Mouse (Mus musculus) kidney, postnatal 36 days (tissue): ENCODE results near the gene Ceacam3.
"Not testable (repeated sequence)": the region's sequence is repeated elsewhere in the genome, so short reads cannot be mapped to it uniquely, and the experiment has no call there.

Experiments used
- DNase-seq, 2 experiments: peaks; one replicate each; pipeline ENCODE4 v3.0.0; 2021 to 2022; ENCODE audit warnings: mixed read lengths in 2 of 2

Ceacam3 gene

GRCm38 (mm10) chr7:17149931-17150330, at the start of gene Ceacam3:
Gene Ceacam3 (plus strand): TSS chr7:17150282.
- DNase-seq, result no peak

- DNase-seq, result not testable (repeated sequence)
Observed at GRCm38 (mm10) chr7:17101631-17102030, 48.5 kb upstream of the Ceacam3 start.

GRCm38 (mm10) chr7:17135307-17135706, 14.8 kb upstream of the Ceacam3 start:
- no peak for DNase-seq

- DNase-seq, result peak; percentile 79 to 86
Observed at GRCm38 (mm10) chr7:17155634-17156033, 5.6 kb downstream of the Ceacam3 start.

- peak; percentile 15 to 76 for DNase-seq
Observed at GRCm38 (mm10) chr7:17156885-17157677, 7.0 kb downstream of the Ceacam3 start.

GRCm38 (mm10) chr7:17159011-17159410, 8.9 kb downstream of the Ceacam3 start:
- DNase-seq, result peak; percentile 46 to 55

GRCm38 (mm10) chr7:17171827-17172226, 21.7 kb downstream of the Ceacam3 start:
- DNase-seq, result no peak

GRCm38 (mm10) chr7:17203177-17203576, 53.1 kb downstream of the Ceacam3 start, which contains the start of gene Psg29:
Gene Psg29 (plus strand): TSS chr7:17203477.
- no peak for DNase-seq

- DNase-seq, result peak in 1 of 2 experiments; percentile 6
Observed at GRCm38 (mm10) chr7:17205530-17206184, 55.6 kb downstream of the Ceacam3 start.
